Mouse (Mus musculus) E14TG2a.4 (cell line): ENCODE measurements at regions not wholly inside any gene's neighbourhood (a gene's known extent, or its start where the extent isn't known, plus 50 kb on each side); places are given as distances from the start of the nearest gene placed in this dataset.

Source experiments
- CTCF ChIP-seq: conservative IDR thresholded peaks from 2 replicates; pipeline ENCODE4 v1.5.1; 2014; ENCODE audit warnings: low read length
- POU5F1 ChIP-seq: IDR thresholded peaks from 2 replicates; pipeline ENCODE4 v1.6.1; 2014; ENCODE audit warnings: low read length, borderline replicate concordance

GRCm38 (mm10) chr17:62253448-62253847 is 627.7 kb downstream of the Efna5 start:
- no peak for TF ChIP-seq CTCF
- no peak for TF ChIP-seq POU5F1
